Mouse (Mus musculus): ENCODE data around the gene Nfix.

DNA sequence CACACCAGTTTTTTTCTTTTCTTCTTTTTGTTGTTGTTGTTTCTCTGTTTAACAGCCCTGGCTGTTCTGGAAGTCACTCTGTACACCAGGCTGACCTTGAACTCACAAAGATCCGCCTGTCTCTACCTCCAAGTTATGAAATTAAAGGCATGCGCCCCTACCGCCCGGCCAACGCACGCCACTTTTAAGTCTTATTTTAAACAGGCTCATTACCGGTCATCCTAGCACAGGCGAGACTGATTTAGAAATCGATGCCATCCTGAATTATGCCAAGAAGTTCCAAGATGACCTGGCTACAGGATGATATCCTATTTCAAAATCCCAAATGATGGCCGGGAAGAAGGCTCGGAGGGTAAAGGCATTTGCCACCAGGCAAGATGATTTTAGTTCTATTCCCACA is 31.3 kb upstream of the Nfix start, which contains the start of gene Gadd45gip1:
- peak; percentile 68 for TF ChIP-seq CTCF (IDR thresholded peaks at IDR 0.05; ENCODE audit: low read depth)
- no peak for TF ChIP-seq EP300 (IDR thresholded peaks at IDR 0.05; ENCODE audit: low read depth)

Data from liver, embryonic 14.5 days (tissue).